Mouse (Mus musculus): ENCODE results near the gene Nuak1. TPM values are rescaled to one million over a fixed set of nuclear protein-coding genes. Genes with fewer than 3 reads are reported as not detected.

The Nuak1 gene
- total and polyA plus RNA-seq, 2 experiments from 2014 or later = 1.7 to 36.8 TPM

- H3K9me3 ChIP-seq (replicated peaks; ENCODE audit: control insufficient read depth, low read length) = no peaks in the 10 kb centered on the region
- H3K36me3 ChIP-seq (replicated peaks; ENCODE audit: control insufficient read depth, insufficient read depth, low read length) = no peaks in the 10 kb centered on the region
- no peak overlapping the region for H3K4me2 ChIP-seq (ENCODE audit: low read depth, low read length)
- ATAC-seq (ENCODE audit: insufficient read depth, low read depth) (no peak), DNase-seq (ENCODE audit: low spot score) (no peak)
- 92% methylated on average over 6 of the region's 6 CpGs for WGBS
- H3K4me3 ChIP-seq (ENCODE audit: low read depth, low read length) = no peak overlapping the region
- H3K27ac ChIP-seq (ENCODE audit: low read depth) = peak overlapping the region; percentile 88
- H3K27me3 ChIP-seq (ENCODE audit: control insufficient read depth, insufficient read depth, low read length) = no peaks in the 10 kb centered on the region
- peaks cover 13% of the 10 kb centered on the region for H3K4me1 ChIP-seq (ENCODE audit: control insufficient read depth, insufficient read depth)
- H3K9ac ChIP-seq (replicated peaks; ENCODE audit: low read depth, low read length) = no peak overlapping the region
- TF ChIP-seq CTCF (IDR thresholded peaks at IDR 0.05; ENCODE audit: low read depth) (no peak), EP300 (IDR thresholded peaks at IDR 0.05; ENCODE audit: low read depth) (no peak)
Measured at GRCm38 (mm10) chr10:84446661-84447060, 6.3 kb upstream of the Nuak1 start.

GRCm38 (mm10) chr10:84444396-84444795 is 4.0 kb upstream of the Nuak1 start:
- DNase-seq (ENCODE audit: low spot score) = no peak
- Histone ChIP-seq H3K27me3 (ENCODE audit: control insufficient read depth, insufficient read depth, low read length) (no peaks in the 10 kb centered on the region), H3K36me3 (replicated peaks; ENCODE audit: control insufficient read depth, insufficient read depth, low read length) (no peaks in the 10 kb centered on the region), H3K9me3 (replicated peaks; ENCODE audit: control insufficient read depth, low read length) (no peaks in the 10 kb centered on the region), H3K9ac (replicated peaks; ENCODE audit: low read depth, low read length) (no peak overlapping the region), H3K4me2 (ENCODE audit: low read depth, low read length) (no peak overlapping the region), H3K4me1 (ENCODE audit: control insufficient read depth, insufficient read depth) (peaks cover 16% of the 10 kb centered on the region), H3K27ac (ENCODE audit: low read depth) (no peak overlapping the region), H3K4me3 (ENCODE audit: low read depth, low read length) (no peak overlapping the region)
- WGBS = 70% methylated on average over 9 of the region's 9 CpGs
- ATAC-seq (ENCODE audit: insufficient read depth, low read depth) = no peak
- TF ChIP-seq EP300 (IDR thresholded peaks at IDR 0.05; ENCODE audit: low read depth) = no peak
- TF ChIP-seq CTCF (IDR thresholded peaks at IDR 0.05; ENCODE audit: low read depth) = 0 out of 2 replicates have a peak, but pooled peaks have one; percentile 14

GRCm38 (mm10) chr10:84441846-84442245 is 1.4 kb upstream of the Nuak1 start:
- Histone ChIP-seq H3K36me3 (replicated peaks; ENCODE audit: control insufficient read depth, insufficient read depth, low read length) (no peaks in the 10 kb centered on the region), H3K4me1 (ENCODE audit: control insufficient read depth, insufficient read depth) (peaks cover 25% of the 10 kb centered on the region), H3K4me3 (ENCODE audit: low read depth, low read length) (peak overlapping the region; percentile 95), H3K27me3 (ENCODE audit: control insufficient read depth, insufficient read depth, low read length) (no peaks in the 10 kb centered on the region), H3K9ac (replicated peaks; ENCODE audit: low read depth, low read length) (peak overlapping the region; percentile 99), H3K27ac (ENCODE audit: low read depth) (peak overlapping the region; percentile 99), H3K9me3 (replicated peaks; ENCODE audit: control insufficient read depth, low read length) (no peaks in the 10 kb centered on the region), H3K4me2 (ENCODE audit: low read depth, low read length) (peak overlapping the region; percentile 95)
- WGBS = 19% methylated on average over 11 of the region's 11 CpGs
- DNase-seq (ENCODE audit: low spot score) = no peak
- TF ChIP-seq EP300 (IDR thresholded peaks at IDR 0.05; ENCODE audit: low read depth) (no peak), CTCF (IDR thresholded peaks at IDR 0.05; ENCODE audit: low read depth) (no peak)
- no peak for ATAC-seq (ENCODE audit: insufficient read depth, low read depth)

DNA sequence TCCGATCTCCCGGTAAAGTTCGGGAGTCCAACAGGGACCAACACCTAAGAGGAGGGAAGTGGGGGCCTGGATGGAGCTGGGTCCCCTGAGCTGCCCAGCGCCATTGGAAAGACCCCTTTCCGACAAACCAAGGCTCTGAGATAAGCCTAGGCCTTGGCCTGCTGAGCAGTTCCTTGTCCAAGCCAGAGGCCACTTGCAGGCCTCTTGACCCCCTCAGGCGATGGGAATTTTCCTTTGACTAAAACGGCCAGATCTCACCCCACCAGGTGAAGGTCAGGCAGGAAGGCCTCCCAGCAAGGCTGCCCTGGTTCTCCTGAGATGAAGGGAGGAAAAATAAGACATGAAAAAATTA is 1.0 kb upstream of the Nuak1 start:
- DNase-seq (ENCODE audit: low spot score) (no peak), ATAC-seq (ENCODE audit: insufficient read depth, low read depth) (no peak)
- 4% methylated on average over 7 of the region's 7 CpGs for WGBS
- Histone ChIP-seq H3K36me3 (replicated peaks; ENCODE audit: control insufficient read depth, insufficient read depth, low read length) (no peaks in the 10 kb centered on the region), H3K27me3 (ENCODE audit: control insufficient read depth, insufficient read depth, low read length) (no peaks in the 10 kb centered on the region), H3K9ac (replicated peaks; ENCODE audit: low read depth, low read length) (peak overlapping the region; percentile 99), H3K4me3 (ENCODE audit: low read depth, low read length) (peak overlapping the region; percentile 95), H3K4me2 (ENCODE audit: low read depth, low read length) (peak overlapping the region; percentile 95), H3K4me1 (ENCODE audit: control insufficient read depth, insufficient read depth) (peaks cover 26% of the 10 kb centered on the region), H3K9me3 (replicated peaks; ENCODE audit: control insufficient read depth, low read length) (no peaks in the 10 kb centered on the region), H3K27ac (ENCODE audit: low read depth) (peak overlapping the region; percentile 99)
- TF ChIP-seq EP300 (IDR thresholded peaks at IDR 0.05; ENCODE audit: low read depth) (no peak), CTCF (IDR thresholded peaks at IDR 0.05; ENCODE audit: low read depth) (no peak)

DNA sequence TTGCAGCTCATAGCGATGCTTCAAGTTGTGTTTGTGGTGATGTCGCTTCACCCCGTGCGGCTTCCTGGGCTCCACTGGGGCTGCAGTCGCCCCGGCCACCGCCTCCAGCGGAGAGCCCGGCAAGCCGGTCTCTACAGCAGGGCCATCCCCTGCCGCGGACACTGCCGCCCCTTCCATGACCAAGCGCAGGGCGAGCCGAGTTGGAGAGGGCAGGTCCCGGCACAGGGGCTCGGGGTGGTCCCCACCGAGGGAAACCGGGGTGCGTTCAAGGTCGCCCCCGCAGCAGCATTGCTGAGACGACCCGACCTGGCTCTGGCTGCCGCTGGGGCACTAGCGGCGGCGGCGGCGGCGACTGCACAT is 236 bp downstream of the Nuak1 start:
- H3K4me3 ChIP-seq (ENCODE audit: low read depth, low read length) = peak overlapping the region; percentile 95
- no peaks in the 10 kb centered on the region for H3K27me3 ChIP-seq (ENCODE audit: control insufficient read depth, insufficient read depth, low read length)
- TF ChIP-seq EP300 (IDR thresholded peaks at IDR 0.05; ENCODE audit: low read depth) (no peak; the same call in 1 of the 2 replicates), CTCF (IDR thresholded peaks at IDR 0.05; ENCODE audit: low read depth) (no peak)
- ATAC-seq (ENCODE audit: insufficient read depth, low read depth) (peak; percentile 9), DNase-seq (ENCODE audit: low spot score) (no peak)
- H3K4me1 ChIP-seq (ENCODE audit: control insufficient read depth, insufficient read depth) = peaks cover 33% of the 10 kb centered on the region
- H3K9ac ChIP-seq (replicated peaks; ENCODE audit: low read depth, low read length) = peak overlapping the region; percentile 99
- peak overlapping the region; percentile 99 for H3K27ac ChIP-seq (ENCODE audit: low read depth)
- H3K36me3 ChIP-seq (replicated peaks; ENCODE audit: control insufficient read depth, insufficient read depth, low read length) = no peaks in the 10 kb centered on the region
- H3K9me3 ChIP-seq (replicated peaks; ENCODE audit: control insufficient read depth, low read length) = no peaks in the 10 kb centered on the region
- peak overlapping the region; percentile 95 for H3K4me2 ChIP-seq (ENCODE audit: low read depth, low read length)
- under 1% methylated on average over 22 of the region's 32 CpGs for WGBS

DNA sequence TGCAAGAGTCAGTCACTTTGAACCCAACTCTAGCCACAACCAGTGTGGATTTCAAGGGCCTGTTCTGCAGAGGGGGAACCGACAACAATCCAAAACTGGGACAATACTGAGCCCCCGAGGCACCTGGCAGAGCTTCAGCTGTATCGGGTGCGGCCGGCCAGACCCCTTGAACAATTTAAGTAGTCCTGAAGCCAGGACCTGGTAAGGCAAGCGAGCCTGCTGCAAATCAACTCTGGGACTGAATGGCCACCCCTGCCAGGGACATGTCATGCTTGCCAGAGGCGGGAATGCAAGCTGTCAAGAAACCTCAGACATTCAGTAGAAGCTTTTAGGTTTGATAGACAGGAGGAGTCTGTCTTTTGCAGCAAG is 1.2 kb downstream of the Nuak1 start:
- Histone ChIP-seq H3K36me3 (replicated peaks; ENCODE audit: control insufficient read depth, insufficient read depth, low read length) (no peaks in the 10 kb centered on the region), H3K4me3 (ENCODE audit: low read depth, low read length) (peak overlapping the region; percentile 95), H3K4me2 (ENCODE audit: low read depth, low read length) (peak overlapping the region; percentile 95), H3K27ac (ENCODE audit: low read depth) (peak overlapping the region; percentile 99), H3K4me1 (ENCODE audit: control insufficient read depth, insufficient read depth) (peaks cover 33% of the 10 kb centered on the region), H3K9ac (replicated peaks; ENCODE audit: low read depth, low read length) (peak overlapping the region; percentile 99), H3K9me3 (replicated peaks; ENCODE audit: control insufficient read depth, low read length) (no peaks in the 10 kb centered on the region), H3K27me3 (ENCODE audit: control insufficient read depth, insufficient read depth, low read length) (no peaks in the 10 kb centered on the region)
- no peak for TF ChIP-seq EP300 (IDR thresholded peaks at IDR 0.05; ENCODE audit: low read depth)
- TF ChIP-seq CTCF (IDR thresholded peaks at IDR 0.05; ENCODE audit: low read depth) = no peak
- WGBS = 21% methylated on average over 7 of the region's 7 CpGs
- DNase-seq (ENCODE audit: low spot score) = no peak
- ATAC-seq (ENCODE audit: insufficient read depth, low read depth) = no peak
